Mouse (Mus musculus) activated CD4-positive, CD25-positive, alpha-beta regulatory T cell (primary cell): Measurements from ENCODE around the gene Ctdsp1. TPM values are rescaled to one million over a fixed set of nuclear protein-coding genes. Genes with fewer than 3 reads are reported as not detected.

Experiments used
- polyA plus RNA-seq, 2 experiments: library from polyadenylated mRNA; unstranded; fragments of 100-300 nt; shearing (Covaris generic); gene quantifications; one replicate each; pipeline ENCODE4 v1.2.1; 2017

The Ctdsp1 gene
- 1 to 10 TPM; 4.9 to 6.8 TPM for polyA plus RNA-seq

GRCm38 (mm10) chr1:74390924-74391748 is at the start of gene Ctdsp1:
Gene Ctdsp1 (plus strand): TSS chr1:74391509.

DNA sequence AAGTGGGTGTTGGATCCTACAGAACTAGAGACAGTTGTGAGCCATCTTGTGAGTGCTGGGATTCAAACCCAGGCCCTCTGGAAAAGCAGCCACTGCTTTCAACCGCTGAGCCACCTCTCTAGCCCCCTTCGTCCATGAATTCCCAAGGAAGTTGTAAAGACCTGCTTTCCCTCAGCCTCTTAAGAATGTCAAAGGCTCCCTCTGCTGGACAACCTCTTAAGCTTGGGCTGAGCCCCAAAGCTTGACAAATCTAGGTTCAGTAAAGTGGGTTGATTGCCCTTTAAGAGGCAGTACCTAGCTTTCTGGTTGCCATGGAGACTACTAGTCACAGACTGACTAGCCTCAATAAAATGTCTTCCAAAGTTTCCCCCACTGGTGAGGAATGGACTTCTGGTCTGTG is 29.5 kb upstream of the Ctdsp1 start, which contains the start of gene Catip:
Catip (plus strand) TSS at position 297 of the 400 bp plus-strand sequence.

DNA sequence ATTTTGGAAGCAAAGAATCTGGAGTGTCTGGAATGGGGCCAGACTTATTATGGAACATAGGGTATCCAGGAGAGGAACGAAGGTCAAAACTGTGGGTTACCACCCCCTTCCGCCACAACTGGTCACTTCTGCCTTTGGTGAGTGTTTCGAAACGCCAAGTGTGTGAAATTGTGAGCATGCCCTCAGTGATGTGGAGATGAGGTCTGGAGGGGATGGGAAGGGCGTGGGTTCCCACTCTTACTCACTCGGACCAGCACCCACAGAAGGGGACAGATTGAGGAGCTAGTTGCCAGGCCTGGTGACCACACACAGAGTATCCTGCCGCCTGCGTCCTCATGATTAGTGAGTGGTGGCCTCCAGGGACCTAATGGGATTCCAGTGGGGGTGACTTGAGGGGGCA is 16.3 kb upstream of the Ctdsp1 start, which contains the start of gene Slc11a1:
Slc11a1 (plus strand) TSS at position 216 of the 400 bp plus-strand sequence.

DNA sequence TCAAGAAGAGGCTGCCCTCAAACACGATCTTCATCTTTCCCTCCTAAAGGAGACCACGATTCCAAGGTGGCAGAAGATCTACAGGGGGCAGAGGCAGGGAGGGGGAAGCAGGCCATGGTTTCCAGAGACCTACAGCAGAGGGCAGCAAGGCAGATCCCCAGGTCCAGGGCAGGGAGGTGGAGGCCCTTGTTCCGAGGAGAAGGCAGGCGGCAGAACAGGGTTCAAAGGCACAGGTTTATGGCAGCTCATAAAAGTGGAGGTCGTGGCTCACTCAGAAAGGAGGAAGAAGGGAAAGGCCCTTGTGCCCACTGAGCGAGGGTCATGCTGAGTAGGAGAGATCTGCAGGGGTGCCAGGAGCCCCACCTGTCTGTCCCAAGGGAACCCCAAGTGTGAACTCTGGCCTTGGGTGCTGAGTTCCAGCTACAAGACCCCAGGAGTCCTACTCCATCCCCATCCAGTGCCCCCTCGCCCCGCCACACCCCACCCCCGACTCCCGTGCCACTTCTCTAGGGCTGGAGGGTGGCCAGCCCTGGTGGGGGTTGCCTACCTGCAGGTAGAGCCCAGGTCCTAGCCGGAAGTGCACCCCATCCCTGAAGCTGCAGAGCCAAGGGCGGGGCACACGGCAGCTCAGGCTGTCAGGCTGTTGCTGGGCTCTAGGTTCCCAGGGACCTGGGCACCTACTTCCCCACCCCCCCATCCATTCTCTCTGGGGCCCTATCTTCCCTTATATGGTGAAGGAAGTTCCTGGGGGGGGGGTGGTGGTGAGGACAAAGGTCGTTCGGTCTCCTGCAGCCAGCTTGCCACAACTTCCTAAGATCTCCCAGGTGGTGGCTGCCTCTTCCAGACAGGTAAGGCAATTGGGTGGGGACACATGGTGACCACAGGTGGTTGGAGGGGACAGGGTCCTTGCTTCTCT is 17.5 kb downstream of the Ctdsp1 start, which contains the start of gene Vil1:
Vil1 (plus strand) TSS at position 788 of the 916 bp plus-strand sequence.

Other genes with a start within 250 kb of the Ctdsp1 start
- gene Cxcr2, start 237.5 kb upstream of the Ctdsp1 start, polyA plus RNA-seq, result under 1 TPM; 0.05 to 0.18 TPM
- not detected for gene Cxcr1, start 196.9 kb upstream of the Ctdsp1 start, polyA plus RNA-seq
- 1,000 to 10,000 TPM; 1,103 to 1,270 TPM for gene Arpc2, start 155.4 kb upstream of the Ctdsp1 start, polyA plus RNA-seq
- under 1 TPM in 1 of 2 experiments, not detected in 1; 0.16 TPM for gene Gpbar1, start 113.0 kb upstream of the Ctdsp1 start, polyA plus RNA-seq
- gene Aamp, start 106.8 kb upstream of the Ctdsp1 start, polyA plus RNA-seq, result 100 to 1,000 TPM; 193 to 248 TPM
- gene Pnkd, start 106.6 kb upstream of the Ctdsp1 start, polyA plus RNA-seq, result 10 to 100 TPM; 70.6 to 76.1 TPM
- gene Tmbim1, start 85.9 kb upstream of the Ctdsp1 start, polyA plus RNA-seq, result 10 to 100 TPM in 1 of 2 experiments, 1 to 10 TPM in 1; 8.1 to 31.0 TPM
- not detected for gene Catip, start 29.4 kb upstream of the Ctdsp1 start, polyA plus RNA-seq
- 1 to 10 TPM; 1.9 to 4.5 TPM for gene Slc11a1, start 16.3 kb upstream of the Ctdsp1 start, polyA plus RNA-seq
- gene Vil1, start 17.9 kb downstream of the Ctdsp1 start, polyA plus RNA-seq, result under 1 TPM; 0.05 to 0.16 TPM
- 10 to 100 TPM; 34.7 to 37.7 TPM for gene Cnot9, start 114.5 kb downstream of the Ctdsp1 start, polyA plus RNA-seq
- gene Plcd4, start 151.4 kb downstream of the Ctdsp1 start, polyA plus RNA-seq, result 1 to 10 TPM in 1 of 2 experiments, under 1 TPM in 1; 0.66 to 1.5 TPM
- 10 to 100 TPM; 12.0 to 13.0 TPM for gene Usp37, start 152.8 kb downstream of the Ctdsp1 start, polyA plus RNA-seq
- gene Zfp142, start 196.7 kb downstream of the Ctdsp1 start, polyA plus RNA-seq, result 10 to 100 TPM; 10.2 to 14.0 TPM
- 10 to 100 TPM in 1 of 2 experiments, 1 to 10 TPM in 1; 9.8 to 11.9 TPM for gene Bcs1l, start 196.8 kb downstream of the Ctdsp1 start, polyA plus RNA-seq
- 10 to 100 TPM; 19.4 to 25.8 TPM for gene Rnf25, start 209.9 kb downstream of the Ctdsp1 start, polyA plus RNA-seq
- gene Stk36, start 209.9 kb downstream of the Ctdsp1 start, polyA plus RNA-seq, result under 1 TPM in 1 of 2 experiments, not detected in 1; 0.53 TPM